Mouse (Mus musculus) kidney, postnatal 0 days (tissue): ENCODE data around the gene Skil. TPM values are rescaled to one million over a fixed set of nuclear protein-coding genes. Genes with fewer than 3 reads are reported as not detected.

Experiments used
- ATAC-seq: fragments of 200-750 bp; cut with Nextera tagmentation; replicated peaks from 2 replicates; pipeline ENCODE4 v1.8.0; 2017; ENCODE audit warnings: low read depth, moderate number of reproducible peaks, moderate TSS enrichment, moderate library complexity; ENCODE audit not compliant: low FRiP score
- DNase-seq: peaks from one replicate; pipeline ENCODE4 v3.0.0-alpha.2; 2016; ENCODE audit warnings: low spot score
- H3K27ac ChIP-seq: fragments of 300-500 bp; sonication (generic); 2 replicates; pipeline ENCODE4 v1.5.1; 2014; ENCODE audit warnings: mild to moderate bottlenecking
- H3K27me3 ChIP-seq: fragments of 300-500 bp; sonication (generic); 2 replicates; pipeline ENCODE4 v1.6.1; 2014; ENCODE audit warnings: low read length, mixed read lengths; ENCODE audit not compliant: insufficient read depth
- H3K36me3 ChIP-seq: fragments of 300-500 bp; sonication (generic); 2 replicates; pipeline ENCODE4 v1.6.1; 2014; ENCODE audit warnings: low read length, mixed read lengths; ENCODE audit not compliant: insufficient read depth
- H3K4me1 ChIP-seq: fragments of 300-500 bp; sonication (generic); replicated peaks from 2 replicates; pipeline ENCODE4 v1.6.1; 2014; ENCODE audit warnings: antibody characterized with exemption, low read length, mixed read lengths; ENCODE audit not compliant: insufficient read depth
- H3K4me2 ChIP-seq: fragments of 300-500 bp; sonication (generic); 2 replicates; pipeline ENCODE4 v1.6.1; 2014; ENCODE audit warnings: mild to moderate bottlenecking, low read length, moderate library complexity, mixed read lengths
- H3K4me3 ChIP-seq: fragments of 300-500 bp; sonication (generic); replicated peaks from 2 replicates; pipeline ENCODE4 v1.5.1; 2014; ENCODE audit warnings: low read depth, low read length
- H3K9ac ChIP-seq: fragments of 300-500 bp; sonication (generic); 2 replicates; pipeline ENCODE4 v1.6.1; 2014; ENCODE audit warnings: low read depth, low read length
- H3K9me3 ChIP-seq: fragments of 300-500 bp; sonication (generic); replicated peaks from 2 replicates; pipeline ENCODE4 v1.6.1; 2016; ENCODE audit warnings: low read length, inconsistent platforms, mixed read lengths
- CTCF ChIP-seq: IDR thresholded peaks from 2 replicates; pipeline ENCODE4 v1.5.1; 2016; ENCODE audit warnings: antibody characterized with exemption, low read depth, mild to moderate bottlenecking, moderate library complexity
- WGBS: fragments of 180-500 bp; shearing (Covaris S2); extraction: QIAGEN DNeasy Blood & Tissue Kit; methylation state at CpG from one replicate; pipeline ENCODE4 v1.1.7; 2014; 5-methylcytosine and 5-hydroxymethylcytosine counted together
- polyA plus RNA-seq: library from polyadenylated mRNA; unstranded; fragments of >200 nt; fragmentation: Nextera tagmentation; extraction: Ambion mirVana; gene quantifications from 2 replicates; pipeline ENCODE4 v1.2.1, GENCODE M21; 2015

The Skil gene
- polyA plus RNA-seq, 1 experiment from 2014 or later: 20.7 TPM

GRCm38 (mm10) chr3:31089956-31090355 lies 4.9 kb upstream of the Skil start:
- Histone ChIP-seq H3K4me2 (no peak overlapping the region), H3K36me3 (no peaks in the 10 kb centered on the region), H3K27ac (no peak overlapping the region), H3K9me3 (no peaks in the 10 kb centered on the region), H3K27me3 (no peaks in the 10 kb centered on the region), H3K4me3 (no peak overlapping the region), H3K4me1 (peaks cover 4% of the 10 kb centered on the region; the same call in 1 of the 2 replicates), H3K9ac (no peak overlapping the region)
- DNase-seq (no peak), ATAC-seq (no peak)
- WGBS: 47% methylated on average over 7 of the region's 7 CpGs
- no peak for TF ChIP-seq CTCF

- no peak for TF ChIP-seq CTCF
- Histone ChIP-seq H3K36me3 (no peaks in the 10 kb centered on the region), H3K4me1 (peaks cover 4% of the 10 kb centered on the region; the same call in 1 of the 2 replicates), H3K4me3 (peak overlapping the region; percentile 98), H3K27me3 (no peaks in the 10 kb centered on the region), H3K27ac (peak overlapping the region; percentile 99), H3K9me3 (no peaks in the 10 kb centered on the region), H3K9ac (peak overlapping the region; percentile 69; the same call in 1 of the 2 replicates), H3K4me2 (peak overlapping the region; percentile 86)
- no peak for ATAC-seq
- WGBS: 8% methylated on average over 13 of the region's 13 CpGs
- peak; percentile 49 for DNase-seq
Measured at GRCm38 (mm10) chr3:31093196-31093595, 1.7 kb upstream of the Skil start.

- ATAC-seq (peak; percentile 60), DNase-seq (peak; percentile 82)
- H3K4me3 ChIP-seq: peak overlapping the region; percentile 98
- under 1% methylated on average over 46 of the region's 58 CpGs for WGBS
- TF ChIP-seq CTCF: no peak
- H3K4me1 ChIP-seq: peaks cover 4% of the 10 kb centered on the region; the same call in 1 of the 2 replicates
- peak overlapping the region; percentile 86 for H3K4me2 ChIP-seq
- no peaks in the 10 kb centered on the region for H3K9me3 ChIP-seq
- no peaks in the 10 kb centered on the region for H3K36me3 ChIP-seq
- H3K9ac ChIP-seq: peak overlapping the region; percentile 69
- peak overlapping the region; percentile 99 for H3K27ac ChIP-seq
- no peaks in the 10 kb centered on the region for H3K27me3 ChIP-seq
Measured at GRCm38 (mm10) chr3:31093627-31094351, 1.1 kb upstream of the Skil start.

GRCm38 (mm10) chr3:31095179-31095490 lies 277 bp downstream of the Skil start:
- Histone ChIP-seq H3K4me3 (peak overlapping the region; percentile 98), H3K27ac (peak overlapping the region; percentile 99), H3K9ac (peak overlapping the region; percentile 95), H3K36me3 (no peaks in the 10 kb centered on the region), H3K4me2 (peak overlapping the region; percentile 86), H3K4me1 (peaks cover 8% of the 10 kb centered on the region), H3K9me3 (no peaks in the 10 kb centered on the region), H3K27me3 (no peaks in the 10 kb centered on the region)
- TF ChIP-seq CTCF: no peak
- under 1% methylated on average over 30 of the region's 39 CpGs for WGBS
- DNase-seq (no peak), ATAC-seq (peak; percentile 26; the same call in 1 of the 2 replicates)

GRCm38 (mm10) chr3:31095491-31096154 lies 765 bp downstream of the Skil start:
- H3K27ac ChIP-seq: peak overlapping the region; percentile 99
- under 1% methylated on average over 28 of the region's 33 CpGs for WGBS
- no peaks in the 10 kb centered on the region for H3K36me3 ChIP-seq
- H3K4me2 ChIP-seq: peak overlapping the region; percentile 86
- DNase-seq: peak; percentile 65
- H3K27me3 ChIP-seq: no peaks in the 10 kb centered on the region
- no peak for TF ChIP-seq CTCF
- H3K4me3 ChIP-seq: peak overlapping the region; percentile 98
- peak; percentile 1; the same call in 1 of the 2 replicates for ATAC-seq
- peaks cover 11% of the 10 kb centered on the region for H3K4me1 ChIP-seq
- H3K9ac ChIP-seq: peak overlapping the region; percentile 95
- no peaks in the 10 kb centered on the region for H3K9me3 ChIP-seq

GRCm38 (mm10) chr3:31096155-31097101 lies 1.6 kb downstream of the Skil start:
- Histone ChIP-seq H3K36me3 (no peaks in the 10 kb centered on the region), H3K27me3 (no peaks in the 10 kb centered on the region), H3K4me1 (peaks cover 11% of the 10 kb centered on the region), H3K9me3 (no peaks in the 10 kb centered on the region), H3K27ac (peak overlapping the region; percentile 99), H3K4me3 (peak overlapping the region; percentile 98), H3K9ac (peak overlapping the region; percentile 95), H3K4me2 (peak overlapping the region; percentile 86)
- DNase-seq (no peak), ATAC-seq (no peak)
- TF ChIP-seq CTCF: no peak
- 39% methylated on average over 10 of the region's 10 CpGs for WGBS
